Mouse (Mus musculus) myocyte (in vitro differentiated cells): ENCODE results near the gene Hdac7.

ENCODE experiments used
- MAX ChIP-seq: IDR thresholded peaks from one replicate; pipeline ENCODE4 v1.6.1; 2011; ENCODE audit warnings: low read depth, mild to moderate bottlenecking, control low read depth
- MYOG ChIP-seq, 3 experiments: IDR thresholded peaks; one replicate each; pipeline ENCODE4 v1.6.1; 2011; ENCODE audit warnings: control low read depth in 2 of 3, low read depth in 2 of 3, mild to moderate bottlenecking in 2 of 3; ENCODE audit not compliant: insufficient read length in 2 of 3, control insufficient read depth in 1 of 3, insufficient read depth in 1 of 3
- POLR2A ChIP-seq: IDR thresholded peaks from one replicate; pipeline ENCODE4 v1.6.1; 2011; ENCODE audit warnings: low read depth, mild to moderate bottlenecking, control low read depth, moderate library complexity; ENCODE audit not compliant: insufficient read length
- POLR2AphosphoS2 ChIP-seq: IDR thresholded peaks from one replicate; pipeline ENCODE4 v1.6.1; 2011; ENCODE audit warnings: low read depth, control low read depth; ENCODE audit not compliant: insufficient read length
- SRF ChIP-seq: IDR thresholded peaks from one replicate; pipeline ENCODE4 v1.6.1; 2011; ENCODE audit warnings: low read depth; ENCODE audit not compliant: control insufficient read depth, insufficient read length
- USF1 ChIP-seq: IDR thresholded peaks from one replicate; pipeline ENCODE4 v1.6.1; 2011; ENCODE audit warnings: low read depth, mild to moderate bottlenecking, control low read depth, moderate library complexity

- TF ChIP-seq POLR2A (no peak), SRF (no peak), MAX (no peak), POLR2AphosphoS2 (no peak), MYOG (IDR thresholded peaks at IDR 0.05; ENCODE audit: control insufficient read depth in 1 of 3, insufficient read depth in 1 of 3, insufficient read length in 2 of 3, low read depth in 2 of 3) (no peak), USF1 (no peak)
These were observed 76.1 kb downstream of the Hdac7 start for GRCm38 (mm10) chr15:97768192-97768591.
